Mouse (Mus musculus): ENCODE measurements around the gene Myo1e. TPM values are rescaled to one million over a fixed set of nuclear protein-coding genes. Genes with fewer than 3 reads are reported as not detected.

The Myo1e gene
- polyA plus RNA-seq, 1 experiment, result 0.02 TPM

DNA sequence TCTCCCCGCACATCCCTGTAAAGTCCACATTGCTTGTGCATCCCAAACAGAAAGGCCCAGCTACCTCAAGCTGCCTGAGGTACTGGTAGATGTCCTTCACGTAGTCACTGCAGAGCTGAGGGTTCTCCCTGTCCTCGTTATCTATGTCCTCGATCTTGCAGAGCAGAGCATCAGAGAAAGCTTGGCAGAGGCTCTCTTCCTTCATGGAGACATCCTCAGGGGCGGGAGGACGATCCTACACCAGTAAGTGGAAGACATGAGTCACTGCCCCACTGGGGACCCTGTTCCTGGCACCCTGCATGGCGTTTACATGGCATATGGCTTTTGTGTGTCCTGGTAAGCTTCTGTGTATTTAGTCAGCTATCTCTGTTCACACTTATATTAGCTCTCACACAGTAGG, 205.9 kb downstream of the Myo1e start:
- Histone ChIP-seq H3K4me3 (replicated peaks) (no peak overlapping the region), H3K36me3 (ENCODE audit: control insufficient read depth) (peaks cover 98% of the 10 kb centered on the region), H3K4me1 (ENCODE audit: control insufficient read depth) (peaks cover 5% of the 10 kb centered on the region), H3K9me3 (ENCODE audit: control insufficient read depth, low read length) (no peaks in the 10 kb centered on the region), H3K27me3 (ENCODE audit: control insufficient read depth) (no peaks in the 10 kb centered on the region)
- peak; percentile 87 for TF ChIP-seq GATA1 (IDR thresholded peaks at IDR 0.05; ENCODE audit: low read length)
- no peak for TF ChIP-seq TAL1 (IDR thresholded peaks at IDR 0.05; ENCODE audit: low read length)

DNA sequence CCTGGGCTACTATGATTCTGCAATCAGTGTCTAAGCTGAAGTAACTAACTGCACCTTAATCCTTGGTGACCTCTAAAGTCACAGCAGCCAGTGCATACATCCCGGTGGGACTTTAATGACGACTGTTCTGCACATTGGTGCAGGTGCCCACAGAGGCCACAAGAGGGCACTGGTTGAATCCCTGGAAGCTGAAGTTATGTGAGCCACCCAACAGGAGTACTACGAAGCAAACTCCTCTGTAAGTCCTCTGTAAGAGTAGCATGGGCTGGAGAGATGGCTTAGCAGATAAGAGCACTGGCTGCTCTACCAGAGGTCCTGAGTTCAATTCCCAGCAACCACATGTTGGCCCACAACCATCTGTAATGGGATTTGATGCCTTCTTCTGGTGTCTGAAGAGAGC, 209.3 kb downstream of the Myo1e start:
- peaks cover 87% of the 10 kb centered on the region for H3K36me3 ChIP-seq (ENCODE audit: control insufficient read depth)

DNA sequence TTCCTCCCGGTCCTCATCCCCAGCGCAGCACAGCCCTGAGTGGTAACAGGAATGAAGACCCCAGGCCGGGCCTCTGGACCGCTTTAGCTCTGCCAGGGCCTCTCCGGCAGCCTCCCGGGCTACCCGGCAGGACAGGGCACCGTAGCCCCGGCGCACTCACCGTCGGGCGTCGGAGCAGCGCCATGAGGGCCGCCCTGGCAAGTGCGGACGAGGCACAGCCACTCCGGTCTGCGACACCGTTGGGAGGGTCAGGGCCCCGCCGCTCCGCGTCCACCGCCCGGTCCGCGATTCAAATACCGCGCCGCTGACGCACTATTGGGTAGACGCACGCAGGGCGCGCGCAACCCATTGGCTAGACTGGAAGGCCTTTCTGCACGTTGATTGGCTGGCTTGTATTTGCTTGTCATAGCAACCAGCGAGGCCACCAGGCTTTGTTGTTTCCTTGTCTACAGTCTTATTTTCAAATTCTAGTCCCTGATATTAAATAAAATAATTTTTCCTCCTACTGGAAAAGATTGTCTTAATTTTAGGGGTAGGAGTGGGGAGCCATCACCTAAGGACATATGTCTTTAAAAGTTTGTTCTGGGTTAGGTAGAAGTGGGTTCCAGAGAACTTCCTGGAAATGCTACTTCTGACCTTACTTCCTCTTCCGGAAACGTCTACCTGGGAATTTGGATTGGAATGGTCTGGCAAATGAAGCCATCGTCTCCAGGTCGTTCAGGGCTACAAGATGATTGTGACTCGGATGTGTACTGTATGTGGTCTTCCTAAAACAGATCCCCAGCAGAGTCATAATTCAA, 214.3 kb downstream of the Myo1e start, which contains the start of gene Ccnb2:
Gene Ccnb2, minus strand, starts transcription at position 291 of the 800 bp plus-strand sequence.
- Histone ChIP-seq H3K36me3 (ENCODE audit: control insufficient read depth) (peaks cover 69% of the 10 kb centered on the region), H3K4me1 (ENCODE audit: control insufficient read depth) (peaks cover 30% of the 10 kb centered on the region)
- TF ChIP-seq GATA1 (IDR thresholded peaks at IDR 0.05; ENCODE audit: low read length) (no peak), TAL1 (IDR thresholded peaks at IDR 0.05; ENCODE audit: low read length) (no peak)

More for the DNA sequence above, 209.3 kb downstream of the Myo1e start:
- Histone ChIP-seq H3K27me3 (ENCODE audit: control insufficient read depth) (no peaks in the 10 kb centered on the region), H3K9me3 (ENCODE audit: control insufficient read depth, low read length) (no peaks in the 10 kb centered on the region), H3K4me1 (ENCODE audit: control insufficient read depth) (peaks cover 24% of the 10 kb centered on the region), H3K4me3 (replicated peaks) (no peak overlapping the region)
- peak; percentile 65 for TF ChIP-seq GATA1 (IDR thresholded peaks at IDR 0.05; ENCODE audit: low read length)
- no peak for TF ChIP-seq TAL1 (IDR thresholded peaks at IDR 0.05; ENCODE audit: low read length)

DNA sequence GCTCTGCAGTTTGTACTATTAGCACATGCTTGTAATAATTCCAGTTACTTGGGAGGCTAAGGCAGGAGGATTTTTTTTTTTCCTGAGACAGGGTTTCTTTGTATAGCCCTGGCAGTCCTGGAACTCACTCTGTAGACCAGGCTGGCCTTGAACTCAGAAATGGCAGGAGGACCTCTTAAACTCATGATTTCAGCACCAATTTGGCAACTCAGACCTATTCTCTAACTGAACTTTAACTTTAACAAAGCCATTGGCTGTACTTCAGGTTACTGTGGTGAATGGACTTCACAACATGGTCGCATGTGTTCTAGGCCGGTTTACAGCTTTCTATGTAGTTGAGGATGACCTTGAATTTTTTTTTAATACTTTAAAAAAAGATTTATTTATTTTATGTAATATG, 215.5 kb downstream of the Myo1e start:
- Histone ChIP-seq H3K4me3 (replicated peaks) (no peak overlapping the region), H3K27me3 (ENCODE audit: control insufficient read depth) (no peaks in the 10 kb centered on the region), H3K36me3 (ENCODE audit: control insufficient read depth) (peaks cover 69% of the 10 kb centered on the region), H3K9me3 (ENCODE audit: control insufficient read depth, low read length) (no peaks in the 10 kb centered on the region), H3K4me1 (ENCODE audit: control insufficient read depth) (peaks cover 30% of the 10 kb centered on the region)
- TF ChIP-seq TAL1 (IDR thresholded peaks at IDR 0.05; ENCODE audit: low read length) (no peak), GATA1 (IDR thresholded peaks at IDR 0.05; ENCODE audit: low read length) (no peak)

More for the DNA sequence above, 214.3 kb downstream of the Myo1e start, which contains the start of gene Ccnb2:
- H3K4me3 ChIP-seq (replicated peaks), result peak within 1 kb of the TSS; percentile 89
- no peaks in the 10 kb centered on the region for H3K27me3 ChIP-seq (ENCODE audit: control insufficient read depth)
- no peaks in the 10 kb centered on the region for H3K9me3 ChIP-seq (ENCODE audit: control insufficient read depth, low read length)

DNA sequence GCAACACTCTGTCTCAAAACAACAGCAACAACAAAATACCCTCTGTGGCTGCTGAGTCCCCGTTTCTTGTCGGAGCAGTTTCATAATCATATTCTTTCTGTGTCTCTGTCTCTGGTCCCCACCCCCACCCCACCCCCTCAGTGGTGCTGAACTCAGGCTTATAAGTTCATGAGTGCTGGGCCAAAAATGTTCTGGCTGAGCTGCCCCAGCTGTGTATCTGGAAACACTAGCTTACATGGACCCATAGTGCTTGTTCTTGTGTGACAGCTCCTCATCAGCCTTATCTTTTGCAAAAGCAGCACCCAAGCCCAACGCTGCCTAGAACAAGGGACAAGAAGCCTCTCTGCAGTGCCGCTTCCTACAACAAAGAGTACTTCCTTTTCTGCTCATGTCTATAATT, 232.8 kb downstream of the Myo1e start:
- Histone ChIP-seq H3K9me3 (ENCODE audit: control insufficient read depth, low read length) (no peaks in the 10 kb centered on the region), H3K4me3 (replicated peaks) (no peak overlapping the region), H3K27me3 (ENCODE audit: control insufficient read depth) (no peaks in the 10 kb centered on the region), H3K4me1 (ENCODE audit: control insufficient read depth) (peaks cover 5% of the 10 kb centered on the region), H3K36me3 (ENCODE audit: control insufficient read depth) (peaks cover 82% of the 10 kb centered on the region)
- no peak for TF ChIP-seq GATA1 (IDR thresholded peaks at IDR 0.05; ENCODE audit: low read length)
- no peak for TF ChIP-seq TAL1 (IDR thresholded peaks at IDR 0.05; ENCODE audit: low read length)

DNA sequence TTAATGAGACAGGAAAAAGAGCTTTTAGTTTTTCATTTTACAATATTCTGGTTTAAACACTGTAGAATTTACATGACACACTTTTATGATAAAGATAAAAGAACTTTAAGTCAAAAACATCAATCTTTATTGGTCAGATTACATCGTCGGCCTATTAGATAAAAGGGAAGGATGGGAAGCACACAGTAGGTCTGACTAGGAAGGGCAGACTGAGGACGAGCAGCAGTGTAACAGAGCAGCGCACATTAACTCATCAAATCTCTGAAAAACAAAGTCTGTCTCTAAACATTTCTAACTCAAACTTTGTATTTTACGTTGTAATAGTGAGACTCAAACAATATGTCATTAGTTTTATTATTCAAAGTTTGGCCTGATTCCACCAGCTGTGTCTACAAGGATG, 241.9 kb downstream of the Myo1e start:
- H3K36me3 ChIP-seq (ENCODE audit: control insufficient read depth), result peaks cover 78% of the 10 kb centered on the region
- TF ChIP-seq TAL1 (IDR thresholded peaks at IDR 0.05; ENCODE audit: low read length) (no peak), GATA1 (IDR thresholded peaks at IDR 0.05; ENCODE audit: low read length) (no peak)
- no peaks in the 10 kb centered on the region for H3K27me3 ChIP-seq (ENCODE audit: control insufficient read depth)
- no peaks in the 10 kb centered on the region for H3K9me3 ChIP-seq (ENCODE audit: control insufficient read depth, low read length)
- H3K4me1 ChIP-seq (ENCODE audit: control insufficient read depth), result peaks cover 2% of the 10 kb centered on the region; the same call in 1 of the 2 replicates
- H3K4me3 ChIP-seq (replicated peaks), result no peak overlapping the region

Other genes with a start within 250 kb of the Myo1e start
- 1.8 and 2.1 TPM in 2 replicates for gene Bnip2, start 217.9 kb upstream of the Myo1e start, polyA plus RNA-seq (2012)
- gene Gtf2a2, start 194.8 kb upstream of the Myo1e start, polyA plus RNA-seq (2012), result 6.1 and 9.2 TPM in 2 replicates
- not detected in 2 replicates for gene Gcnt3, start 169.3 kb upstream of the Myo1e start, polyA plus RNA-seq (2012)
- gene Fam81a, start 64.8 kb upstream of the Myo1e start, polyA plus RNA-seq (2012), result not detected in 2 replicates
- 9.6 and 15.5 TPM in 2 replicates for gene Ccnb2, start 214.2 kb downstream of the Myo1e start, polyA plus RNA-seq (2012)